ENCODE assay signal across 8 mouse cellular contexts in the genomic region with DNA sequence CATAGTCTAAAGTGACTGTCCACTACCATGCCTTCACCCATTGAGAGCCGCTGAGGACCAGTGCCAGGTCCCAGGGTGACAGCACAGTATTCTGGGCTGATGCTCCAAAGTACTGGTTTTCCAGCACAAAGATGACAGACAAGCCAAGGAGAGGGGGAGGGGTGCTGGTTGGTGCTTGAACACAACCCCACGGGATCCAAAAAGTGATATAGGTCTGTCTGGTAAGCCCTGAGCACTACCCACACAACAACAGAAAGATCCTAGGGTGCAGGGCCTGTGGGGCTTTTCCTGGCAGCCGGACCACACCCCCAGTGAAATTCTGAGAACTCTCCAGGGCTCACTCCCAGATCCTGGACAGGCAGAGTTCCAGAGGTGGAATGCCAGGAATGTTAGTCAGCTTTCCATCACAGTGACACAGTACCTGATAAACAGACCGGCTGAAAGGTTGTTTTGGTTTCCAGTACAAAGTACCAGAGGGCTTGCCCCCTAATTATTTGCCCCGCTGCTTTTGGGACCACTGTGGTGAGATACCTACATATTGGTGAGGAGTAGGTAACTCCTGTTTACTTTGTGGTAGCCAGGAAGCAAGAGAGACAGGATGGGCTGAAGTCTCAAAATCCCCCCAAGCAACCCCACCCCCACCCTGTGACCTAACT.
DNase-seq lines count a peak whose midpoint lies in the region; TF ChIP-seq lines count a peak whose summit lies in the region.

No protein-coding gene starts in this region.

- peaks cover 27% of the 10 kb centered on the region for H3K9me3 ChIP-seq in E14TG2a.4 (ENCODE audit: low read length)

- H3K36me3 ChIP-seq in E14TG2a.4 (ENCODE audit: insufficient read depth, low read length): peaks cover 52% of the 10 kb centered on the region

- H3K27me3 ChIP-seq in E14TG2a.4 (ENCODE audit: insufficient read depth, low read length): no peaks in the 10 kb centered on the region

- TF ChIP-seq CTCF in E14TG2a.4 (conservative IDR thresholded peaks at IDR 0.05; ENCODE audit: low read length): no peak

- H3K4me1 ChIP-seq in E14TG2a.4 (replicated peaks; ENCODE audit: low read depth, low read length): peaks cover 45% of the 10 kb centered on the region

- peak overlapping the region; percentile 95 for H3K4me3 ChIP-seq in E14TG2a.4 (replicated peaks; ENCODE audit: low read length)

- peak; percentile 30 for DNase-seq in cerebellum, adult 8-10 months
- DNase-seq in cerebellum, postnatal 4 days (ENCODE audit: low spot score in 2 of 2): no peak
- peak; percentile 43 for DNase-seq in forelimb bud, embryonic 11.5 days (ENCODE audit: low read depth, low spot score)
- peak; percentile 93 for DNase-seq in kidney, adult 9 months
- DNase-seq in lung, postnatal 25 days (ENCODE audit: low spot score): peak; percentile 83
- no peak for DNase-seq in c-Kit-positive CD71-positive TER-119-positive erythroid progenitor cells, embryonic 14.5 days (ENCODE audit: low spot score)
- no peak for DNase-seq in urinary bladder, postnatal 10 days (ENCODE audit: low spot score)

Comparison
In these comparisons a context has a peak if more than half of its experiments do, and no peak if none do; other contexts are left out.
1. DNase-seq: peak in cerebellum, adult 8-10 months (single experiment), forelimb bud, embryonic 11.5 days (single experiment), kidney, adult 9 months (single experiment) and lung, postnatal 25 days (single experiment); none in cerebellum, postnatal 4 days (0 of 2), c-Kit-positive CD71-positive TER-119-positive erythroid progenitor cells, embryonic 14.5 days (single experiment) and urinary bladder, postnatal 10 days (single experiment).